Mouse (Mus musculus) midbrain, embryonic 14.5 days (tissue): ENCODE data around the gene Smarcc2. TPM values are rescaled to one million over a fixed set of nuclear protein-coding genes. Genes with fewer than 3 reads are reported as not detected.

Experiments
- ATAC-seq: fragments of 200-750 bp; cut with Nextera tagmentation; 2 replicates; pipeline ENCODE4 v1.8.0; 2017; ENCODE audit warnings: moderate number of reproducible peaks, moderate library complexity; ENCODE audit not compliant: low FRiP score, low TSS enrichment
- DNase-seq: peaks from one replicate; pipeline ENCODE4 v3.0.0-alpha.2; 2015
- H3K27ac ChIP-seq: fragments of 300-500 bp; sonication (generic); replicated peaks from 2 replicates; pipeline ENCODE4 v1.5.1; 2014; ENCODE audit warnings: mild to moderate bottlenecking, low read depth, low read length, moderate library complexity
- H3K27me3 ChIP-seq: fragments of 300-500 bp; sonication (generic); 2 replicates; pipeline ENCODE4 v1.6.1; 2014; ENCODE audit warnings: low read length, control low read depth, mixed read lengths; ENCODE audit not compliant: control insufficient read depth, insufficient read depth
- H3K36me3 ChIP-seq: fragments of 300-500 bp; sonication (generic); 2 replicates; pipeline ENCODE4 v1.6.1; 2014; ENCODE audit warnings: low read length, control low read depth; ENCODE audit not compliant: control insufficient read depth, insufficient read depth
- H3K4me1 ChIP-seq: fragments of 300-500 bp; sonication (generic); 2 replicates; pipeline ENCODE4 v1.6.1; 2014; ENCODE audit warnings: mild to moderate bottlenecking, antibody characterized with exemption, low read length, control low read depth; ENCODE audit not compliant: control insufficient read depth, insufficient read depth
- H3K4me2 ChIP-seq: fragments of 300-500 bp; sonication (generic); 2 replicates; pipeline ENCODE4 v1.6.1; 2014; ENCODE audit warnings: mild to moderate bottlenecking, low read length, moderate library complexity
- H3K4me3 ChIP-seq: fragments of 300-500 bp; sonication (generic); replicated peaks from 2 replicates; pipeline ENCODE4 v1.5.1; 2014; ENCODE audit warnings: low read depth, low read length
- H3K9ac ChIP-seq: fragments of 300-500 bp; sonication (generic); replicated peaks from 2 replicates; pipeline ENCODE4 v1.6.1; 2014; ENCODE audit warnings: mild to moderate bottlenecking, low read length, moderate library complexity
- H3K9me3 ChIP-seq: fragments of 300-500 bp; sonication (generic); 2 replicates; pipeline ENCODE4 v1.6.1; 2016; ENCODE audit warnings: low read length, control low read depth, mixed read lengths; ENCODE audit not compliant: control insufficient read depth
- WGBS: fragments of 180-500 bp; shearing (Covaris S2); extraction: QIAGEN DNeasy Blood & Tissue Kit; methylation state at CpG from one replicate; pipeline ENCODE4 v1.1.7; 2014; 5-methylcytosine and 5-hydroxymethylcytosine counted together
- polyA plus RNA-seq: library from polyadenylated mRNA; unstranded; fragments of >200 nt; fragmentation: Nextera tagmentation; extraction: Ambion mirVana; gene quantifications from 2 replicates; pipeline ENCODE4 v1.2.1, GENCODE M21; 2014

Gene Smarcc2
- polyA plus RNA-seq, 1 experiment from 2014 or later: 229 TPM

GRCm38 (mm10) chr10:128422426-128422825 is 36.6 kb upstream of the Smarcc2 start:
- Histone ChIP-seq H3K4me2 (no peak overlapping the region), H3K4me1 (no peaks in the 10 kb centered on the region), H3K36me3 (peaks cover 77% of the 10 kb centered on the region), H3K9ac (no peak overlapping the region), H3K27ac (no peak overlapping the region), H3K27me3 (no peaks in the 10 kb centered on the region), H3K9me3 (no peaks in the 10 kb centered on the region), H3K4me3 (no peak overlapping the region)
- DNase-seq (no peak), ATAC-seq (no peak)
- 86% methylated on average over 5 of the region's 5 CpGs for WGBS

- H3K9ac ChIP-seq: no peak overlapping the region
- H3K27ac ChIP-seq: no peak overlapping the region
- no peaks in the 10 kb centered on the region for H3K27me3 ChIP-seq
- H3K9me3 ChIP-seq: no peaks in the 10 kb centered on the region
- no peak overlapping the region for H3K4me2 ChIP-seq
- H3K4me3 ChIP-seq: no peak overlapping the region
- DNase-seq (no peak), ATAC-seq (no peak)
- H3K4me1 ChIP-seq: no peaks in the 10 kb centered on the region
- H3K36me3 ChIP-seq: peaks cover 78% of the 10 kb centered on the region
- 83% methylated on average over 7 of the region's 7 CpGs for WGBS
Measured at GRCm38 (mm10) chr10:128424604-128425003, 34.4 kb upstream of the Smarcc2 start.

GRCm38 (mm10) chr10:128425260-128425659 is 33.8 kb upstream of the Smarcc2 start:
- H3K4me2 ChIP-seq: no peak overlapping the region
- peaks cover 78% of the 10 kb centered on the region for H3K36me3 ChIP-seq
- H3K9me3 ChIP-seq: no peaks in the 10 kb centered on the region
- no peak overlapping the region for H3K27ac ChIP-seq
- H3K4me1 ChIP-seq: no peaks in the 10 kb centered on the region
- no peaks in the 10 kb centered on the region for H3K27me3 ChIP-seq
- ATAC-seq (no peak), DNase-seq (no peak)
- H3K9ac ChIP-seq: no peak overlapping the region
- no peak overlapping the region for H3K4me3 ChIP-seq
- 95% methylated on average over 3 of the region's 3 CpGs for WGBS

GRCm38 (mm10) chr10:128429052-128429451 is 30.0 kb upstream of the Smarcc2 start:
- Histone ChIP-seq H3K27ac (no peak overlapping the region), H3K4me2 (no peak overlapping the region), H3K27me3 (no peaks in the 10 kb centered on the region), H3K9ac (no peak overlapping the region), H3K36me3 (peaks cover 63% of the 10 kb centered on the region), H3K4me1 (no peaks in the 10 kb centered on the region), H3K4me3 (no peak overlapping the region), H3K9me3 (no peaks in the 10 kb centered on the region)
- 98% methylated on average over 5 of the region's 5 CpGs for WGBS
- ATAC-seq: no peak
- DNase-seq: no peak

GRCm38 (mm10) chr10:128429454-128429853 is 29.6 kb upstream of the Smarcc2 start:
- ATAC-seq (no peak), DNase-seq (no peak)
- 86% methylated on average over 4 of the region's 4 CpGs for WGBS
- Histone ChIP-seq H3K4me2 (no peak overlapping the region), H3K4me3 (no peak overlapping the region), H3K9ac (no peak overlapping the region), H3K4me1 (no peaks in the 10 kb centered on the region), H3K36me3 (peaks cover 62% of the 10 kb centered on the region), H3K27me3 (no peaks in the 10 kb centered on the region), H3K9me3 (no peaks in the 10 kb centered on the region), H3K27ac (no peak overlapping the region)

GRCm38 (mm10) chr10:128433417-128433816 is 25.6 kb upstream of the Smarcc2 start:
- no peak overlapping the region for H3K4me3 ChIP-seq
- H3K27me3 ChIP-seq: no peaks in the 10 kb centered on the region
- H3K4me1 ChIP-seq: no peaks in the 10 kb centered on the region
- H3K4me2 ChIP-seq: no peak overlapping the region
- no peaks in the 10 kb centered on the region for H3K9me3 ChIP-seq
- no peak overlapping the region for H3K9ac ChIP-seq
- 97% methylated on average over 2 of the region's 2 CpGs for WGBS
- no peak overlapping the region for H3K27ac ChIP-seq
- peaks cover 77% of the 10 kb centered on the region for H3K36me3 ChIP-seq
- ATAC-seq (no peak), DNase-seq (no peak)

GRCm38 (mm10) chr10:128434681-128435080 is 24.4 kb upstream of the Smarcc2 start:
- H3K27me3 ChIP-seq: no peaks in the 10 kb centered on the region
- H3K9me3 ChIP-seq: no peaks in the 10 kb centered on the region
- 90% methylated on average over 10 of the region's 10 CpGs for WGBS
- no peak overlapping the region for H3K4me2 ChIP-seq
- no peak overlapping the region for H3K9ac ChIP-seq
- H3K36me3 ChIP-seq: peaks cover 75% of the 10 kb centered on the region
- DNase-seq (no peak), ATAC-seq (no peak)
- no peak overlapping the region for H3K27ac ChIP-seq
- H3K4me3 ChIP-seq: no peak overlapping the region
- no peaks in the 10 kb centered on the region for H3K4me1 ChIP-seq

GRCm38 (mm10) chr10:128435186-128435823 is 23.7 kb upstream of the Smarcc2 start:
- H3K36me3 ChIP-seq: peaks cover 76% of the 10 kb centered on the region
- no peaks in the 10 kb centered on the region for H3K9me3 ChIP-seq
- H3K27me3 ChIP-seq: no peaks in the 10 kb centered on the region
- no peak overlapping the region for H3K4me3 ChIP-seq
- DNase-seq: no peak
- no peak overlapping the region for H3K9ac ChIP-seq
- ATAC-seq: no peak
- no peak overlapping the region for H3K27ac ChIP-seq
- no peaks in the 10 kb centered on the region for H3K4me1 ChIP-seq
- H3K4me2 ChIP-seq: no peak overlapping the region
- WGBS: 58% methylated on average over 17 of the region's 17 CpGs

- no peak overlapping the region for H3K27ac ChIP-seq
Measured at GRCm38 (mm10) chr10:128435873-128436272, 23.2 kb upstream of the Smarcc2 start.

More at GRCm38 (mm10) chr10:128435873-128436272, 23.2 kb upstream of the Smarcc2 start:
- no peak for DNase-seq
- H3K4me2 ChIP-seq: no peak overlapping the region
- no peaks in the 10 kb centered on the region for H3K27me3 ChIP-seq
- no peaks in the 10 kb centered on the region for H3K4me1 ChIP-seq
- WGBS: 90% methylated on average over 5 of the region's 5 CpGs
- H3K4me3 ChIP-seq: no peak overlapping the region
- ATAC-seq: no peak
- no peaks in the 10 kb centered on the region for H3K9me3 ChIP-seq
- peaks cover 76% of the 10 kb centered on the region for H3K36me3 ChIP-seq
- H3K9ac ChIP-seq: no peak overlapping the region
